Mouse (Mus musculus) adrenal gland, adult (tissue): ENCODE results near the gene Rpl14.

Experiments
- DNase-seq, 2 experiments: peaks; one replicate each; pipeline ENCODE4 v3.0.0; 2022 to 2023; ENCODE audit warnings: low spot score in 1 of 2; ENCODE audit not compliant: inconsistent age in 2 of 2

The Rpl14 gene

DNA sequence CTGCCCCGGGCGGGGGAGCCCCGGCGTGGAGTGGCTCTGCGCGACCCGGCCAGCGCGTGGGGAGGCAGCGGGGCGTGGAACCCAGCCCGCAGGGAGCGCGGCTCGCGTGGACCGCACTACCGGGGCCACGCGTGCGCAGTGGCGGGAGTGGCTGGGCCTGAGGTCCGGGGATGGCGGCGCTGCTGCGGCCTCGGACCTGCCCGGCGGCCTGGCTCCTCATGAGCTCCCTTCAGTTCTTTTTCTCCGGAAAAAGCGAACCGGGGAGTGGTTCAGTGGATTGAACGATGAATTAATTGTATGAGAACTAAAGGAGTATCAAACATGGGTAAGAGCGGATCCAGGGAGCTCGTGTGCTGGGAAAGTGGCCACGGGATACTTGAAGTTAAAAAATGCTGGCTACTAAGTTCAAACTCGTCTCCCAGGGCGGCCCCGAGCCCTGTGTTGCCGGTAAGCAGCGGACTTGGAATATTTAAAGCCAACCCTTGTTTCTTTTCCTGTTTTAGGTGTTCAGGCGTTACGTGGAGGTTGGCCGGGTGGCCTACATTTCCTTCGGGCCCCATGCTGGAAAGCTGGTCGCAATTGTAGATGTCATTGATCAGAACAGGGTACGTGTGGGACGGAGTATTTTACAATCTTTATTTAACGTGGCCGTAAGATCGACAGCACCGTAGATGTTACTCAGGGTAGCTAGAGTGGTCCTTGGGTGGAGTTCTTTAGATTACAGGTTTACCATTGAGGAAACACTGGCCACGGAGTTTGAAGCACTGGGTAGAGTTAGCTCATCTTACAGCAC is 545 bp downstream of the Rpl14 start:
- no peak for DNase-seq

DNA sequence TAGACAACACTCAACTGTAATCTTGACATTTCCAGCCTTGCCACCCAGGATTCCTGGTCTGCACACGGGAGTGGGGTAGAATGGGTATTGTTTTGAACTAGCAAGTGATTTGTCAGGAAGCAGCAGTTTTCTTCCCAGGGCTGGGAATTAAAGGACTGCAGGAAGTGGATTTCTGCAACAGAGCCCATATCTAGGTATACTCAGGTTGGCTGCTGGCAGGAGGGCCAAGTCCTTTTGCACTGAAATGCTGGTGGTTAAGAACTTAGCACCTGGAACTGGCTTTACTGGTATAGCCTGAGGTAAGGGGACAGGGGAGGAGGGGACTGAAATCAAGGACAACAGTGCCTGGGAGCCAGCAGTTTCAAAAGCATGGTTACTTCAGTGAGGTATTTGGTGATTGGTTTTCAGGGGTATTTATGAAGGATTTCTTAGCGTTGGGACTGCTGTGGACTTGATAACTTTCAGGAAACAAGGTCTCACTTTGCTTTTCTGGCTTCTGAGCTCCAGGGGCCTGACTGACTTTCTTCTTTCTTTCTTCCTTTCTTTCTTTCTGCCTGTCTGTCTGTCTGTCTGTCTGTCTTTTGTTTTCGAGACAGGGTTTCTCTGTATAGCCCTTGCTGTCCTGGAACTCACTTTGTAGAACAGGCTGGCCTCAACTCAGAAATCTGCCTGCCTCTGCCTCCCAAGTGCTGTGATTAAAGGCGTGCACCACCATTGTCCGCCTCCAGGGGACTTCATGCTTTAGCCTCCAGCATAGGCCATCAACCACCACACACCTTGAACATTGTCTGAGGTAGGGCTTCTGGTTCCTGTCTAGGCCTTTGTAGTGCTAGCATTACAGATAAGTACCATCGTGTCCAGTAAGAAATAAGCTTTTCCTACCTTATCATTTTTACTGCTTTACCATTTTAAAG is 4.8 kb downstream of the Rpl14 start:
- DNase-seq = peak in 1 of 2 experiments; percentile 44

DNA sequence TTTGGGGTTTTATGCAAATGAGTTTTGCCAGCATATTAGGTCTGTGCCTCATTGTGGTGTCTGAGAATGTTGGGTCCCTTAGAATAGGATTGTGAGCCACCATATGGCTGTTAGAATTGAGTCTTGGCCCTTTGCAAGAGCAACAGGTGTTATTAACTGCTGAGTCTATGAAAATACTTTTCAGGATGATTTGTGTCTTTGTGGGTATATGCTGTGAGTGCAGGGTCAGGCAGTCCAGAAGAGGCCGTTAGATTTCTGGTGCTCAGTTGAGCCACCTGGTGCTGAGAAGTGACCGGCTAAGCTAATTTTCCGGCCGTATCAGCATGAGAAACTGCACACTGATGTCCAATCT is 5.4 kb downstream of the Rpl14 start:
- no peak for DNase-seq

DNA sequence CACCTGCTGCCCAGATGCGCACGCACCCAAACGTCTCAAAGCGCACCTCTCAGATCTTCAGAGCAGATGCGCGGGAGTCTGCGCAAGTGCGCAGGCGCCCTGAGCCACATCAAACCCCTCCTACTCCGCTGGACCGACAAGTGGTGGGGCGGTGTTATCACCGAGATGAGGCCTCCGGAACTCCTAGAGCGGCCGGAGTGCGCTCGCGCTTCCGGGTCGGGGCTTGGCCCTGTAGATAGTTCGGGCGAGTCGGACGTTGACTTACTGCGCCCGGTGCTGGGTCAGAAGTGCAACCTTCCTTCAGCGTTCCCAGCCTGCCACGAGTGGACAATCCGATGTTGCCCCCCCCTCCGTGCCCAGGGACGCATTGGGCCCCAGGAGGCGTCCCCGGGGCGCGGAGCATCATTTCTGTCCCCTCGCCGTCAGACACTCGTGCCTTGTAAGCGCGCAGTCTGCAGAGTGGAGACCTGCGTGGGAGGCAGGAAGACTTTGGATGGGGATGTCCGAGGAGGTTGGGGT is 5.9 kb downstream of the Rpl14 start:
- peak; percentile 92 to 95 for DNase-seq

DNA sequence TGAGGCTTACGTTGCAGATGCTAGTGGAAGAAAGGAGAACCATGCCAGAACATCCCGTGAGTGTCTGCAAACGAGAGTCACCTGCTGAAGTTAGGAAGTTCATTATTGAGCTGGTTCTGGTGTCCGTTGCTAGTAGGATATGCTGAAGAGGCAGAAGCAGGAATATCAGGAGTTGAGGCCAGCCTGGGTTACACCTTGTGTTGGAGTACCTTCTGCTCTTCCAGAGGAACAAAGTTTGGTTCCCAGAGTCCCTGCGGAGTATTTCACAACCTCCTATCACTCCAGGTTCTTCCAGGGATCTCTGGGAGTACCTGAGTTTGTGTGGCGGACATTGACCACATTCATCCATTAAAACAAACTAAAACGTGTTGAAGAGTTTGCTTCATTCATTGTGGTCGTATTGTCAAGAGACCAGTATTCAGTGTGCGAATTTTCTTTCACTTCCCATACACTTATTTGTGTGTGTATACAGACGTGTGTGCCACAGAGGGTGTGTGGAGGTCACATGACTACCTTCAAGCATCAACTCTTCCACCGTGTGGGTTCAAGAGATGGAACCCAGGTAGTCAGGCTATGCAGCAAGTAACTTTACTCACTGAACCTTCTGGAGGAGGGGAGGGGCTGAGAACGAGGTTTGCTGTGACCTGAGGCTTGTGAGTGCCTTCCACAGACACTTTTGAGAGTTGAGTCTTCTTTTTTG is 6.6 kb downstream of the Rpl14 start:
- no peak for DNase-seq

DNA sequence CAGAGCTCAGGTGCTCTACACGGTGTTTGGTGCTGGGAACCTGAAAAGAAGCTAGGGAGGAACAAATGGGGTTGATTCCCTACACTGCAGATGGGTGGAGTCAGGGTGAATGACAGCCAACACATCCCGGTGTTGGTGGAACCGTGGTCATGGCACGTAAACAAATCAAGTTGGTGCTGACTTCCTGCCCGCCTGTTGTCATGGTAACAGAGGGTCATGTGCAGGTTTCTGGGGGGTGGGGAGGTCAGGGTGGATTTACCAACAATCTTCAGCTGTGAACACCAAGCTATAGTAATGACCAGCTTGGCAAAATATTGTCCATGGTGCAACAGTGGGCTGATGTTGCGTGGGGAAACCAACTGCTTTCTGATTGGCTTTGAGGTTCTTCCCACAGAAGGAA is 7.5 kb downstream of the Rpl14 start:
- no peak for DNase-seq

DNA sequence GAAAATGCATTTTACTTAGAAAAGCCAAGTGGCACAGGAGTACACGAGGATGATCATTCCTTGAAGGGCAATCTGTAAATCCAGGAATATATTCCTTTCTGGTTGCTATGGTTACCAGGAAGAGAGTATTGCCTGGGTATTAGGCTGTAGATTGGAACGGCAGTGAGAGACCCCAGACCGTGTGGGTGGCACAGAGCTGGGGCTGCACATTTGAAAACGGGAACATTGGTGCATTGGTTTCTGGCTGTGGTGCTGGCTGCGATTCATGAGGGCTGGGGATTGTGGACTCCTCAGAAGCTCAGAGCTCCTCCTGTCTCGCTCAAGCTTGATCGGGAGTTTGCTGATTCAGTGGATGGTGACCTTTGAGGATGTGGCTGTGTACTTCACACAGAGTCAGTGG is 8.6 kb downstream of the Rpl14 start:
- DNase-seq = no peak

DNA sequence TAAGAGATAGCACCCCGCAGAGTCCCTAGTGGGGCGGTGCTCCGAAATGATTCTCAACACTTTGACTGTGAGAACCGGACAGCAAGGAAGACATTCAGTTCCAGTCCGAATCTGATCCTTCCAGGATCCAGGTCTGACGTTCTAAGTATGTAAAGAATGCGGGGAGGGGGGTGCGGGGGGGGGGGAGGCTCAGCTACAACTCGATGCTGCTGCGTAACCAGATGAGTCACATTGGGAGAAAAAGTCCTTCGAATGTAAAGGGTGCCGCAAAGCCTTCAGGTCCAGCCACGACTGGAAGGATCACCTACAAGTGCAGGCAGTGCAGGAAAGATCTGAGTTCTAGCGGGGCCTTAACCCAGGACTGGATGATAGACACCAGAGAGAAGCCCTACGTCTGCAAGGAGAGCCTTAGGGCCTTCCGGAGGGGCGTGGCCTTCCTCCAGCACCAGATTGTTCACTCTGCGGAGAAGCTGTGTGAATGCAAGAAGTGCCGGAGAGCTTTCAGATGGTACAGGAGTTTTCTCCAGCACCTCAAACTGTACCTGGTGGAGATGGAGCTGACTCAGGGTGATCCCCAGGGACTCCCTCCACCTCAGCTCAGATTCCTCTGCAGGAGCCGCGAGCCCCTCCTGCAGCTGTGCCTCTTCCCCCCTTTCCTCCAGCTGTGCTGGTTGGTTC is 10.8 kb downstream of the Rpl14 start:
- peak; percentile 64 to 84 for DNase-seq

DNA sequence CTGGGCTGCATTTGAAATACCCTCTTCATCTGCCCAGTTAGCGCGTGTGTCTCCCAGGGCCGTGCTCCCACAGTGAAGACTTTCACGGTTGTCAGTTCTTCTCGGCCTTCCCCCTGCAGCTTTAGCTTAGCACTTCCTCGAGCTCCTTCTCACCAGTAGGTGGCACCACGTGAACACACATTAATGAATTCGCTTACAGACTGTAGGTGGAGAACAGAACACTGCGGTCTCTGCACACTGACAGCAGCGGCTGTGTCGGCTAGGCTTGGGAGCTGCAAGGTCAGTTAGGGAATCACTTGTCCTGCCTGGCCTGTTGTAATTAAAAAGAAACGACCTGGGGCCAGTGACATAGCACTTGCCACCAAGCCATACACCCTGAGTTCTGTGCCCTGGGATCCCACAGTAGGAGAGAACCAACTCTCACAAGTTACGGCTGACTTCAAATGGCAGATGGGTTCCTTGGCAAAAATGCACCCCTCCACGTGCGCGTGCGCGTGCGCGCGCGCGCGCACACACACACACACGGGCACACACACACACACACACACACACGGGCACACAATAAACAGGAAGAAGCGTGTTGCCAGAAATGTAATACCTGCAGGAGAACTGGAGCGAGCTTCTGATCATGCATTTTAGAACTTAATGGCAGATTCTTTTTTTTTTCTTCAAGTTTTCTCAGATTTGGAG is 11.5 kb downstream of the Rpl14 start:
- DNase-seq = peak; percentile 86 to 95

DNA sequence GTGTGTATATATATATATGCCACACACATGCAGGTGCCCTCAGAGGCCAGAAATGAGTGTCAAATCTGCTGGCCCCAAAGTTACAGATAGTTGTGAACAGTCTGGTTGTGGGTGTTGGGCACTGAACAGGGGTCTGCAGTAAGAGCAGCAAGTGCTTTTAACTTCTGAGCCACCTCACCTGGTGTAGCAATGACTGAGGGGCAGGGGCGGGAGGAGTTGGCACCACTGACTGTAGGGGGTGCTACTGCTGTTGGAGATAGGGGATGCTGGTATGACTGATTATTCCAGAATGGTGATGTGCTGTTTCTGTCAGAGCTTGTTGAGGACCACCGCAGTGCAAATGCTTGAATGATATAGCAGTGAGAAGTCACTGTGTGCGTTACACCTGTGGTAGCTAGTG is 12.1 kb downstream of the Rpl14 start:
- peak in 1 of 2 experiments; percentile 33 for DNase-seq

DNA sequence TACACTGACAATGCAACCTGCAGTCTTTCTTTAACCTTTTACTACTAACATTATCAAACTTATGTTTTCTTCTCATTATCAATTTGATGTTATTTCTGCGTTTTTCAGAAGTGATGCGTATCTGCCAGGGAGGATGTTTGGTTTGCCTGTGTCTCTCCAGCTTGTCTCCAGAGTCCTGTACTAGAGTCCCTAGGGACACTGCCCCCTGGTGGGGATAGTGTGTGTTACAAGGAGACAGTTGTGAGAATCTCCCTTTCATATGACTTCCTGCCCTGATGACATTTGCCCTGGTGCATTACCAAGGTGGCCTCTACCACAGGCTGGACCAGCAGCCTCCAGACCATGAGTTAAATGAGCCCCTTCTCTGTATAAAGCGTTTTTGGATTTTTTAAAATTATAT is 15.3 kb downstream of the Rpl14 start:
- peak; percentile 66 to 91 for DNase-seq

DNA sequence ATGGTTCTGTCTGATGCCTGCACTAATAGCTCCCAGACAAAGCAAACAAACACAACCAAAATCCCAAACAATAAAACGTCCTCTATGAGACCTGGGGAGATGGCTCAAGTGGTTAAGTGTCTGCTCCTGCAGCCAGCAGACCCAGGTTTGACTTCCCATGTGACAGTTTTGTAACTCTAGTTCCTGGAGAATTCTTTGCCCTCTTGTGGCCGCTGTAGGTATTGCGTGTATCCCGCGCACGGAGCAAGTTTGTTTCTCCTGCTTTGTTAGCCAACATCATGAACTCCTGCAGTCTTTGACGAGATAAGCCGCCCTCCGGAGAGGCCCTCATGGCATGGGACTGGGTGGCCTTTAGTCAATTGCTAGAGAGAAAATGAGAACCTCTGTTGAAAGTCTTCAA is 20.2 kb downstream of the Rpl14 start:
- peak; percentile 54 to 90 for DNase-seq

DNA sequence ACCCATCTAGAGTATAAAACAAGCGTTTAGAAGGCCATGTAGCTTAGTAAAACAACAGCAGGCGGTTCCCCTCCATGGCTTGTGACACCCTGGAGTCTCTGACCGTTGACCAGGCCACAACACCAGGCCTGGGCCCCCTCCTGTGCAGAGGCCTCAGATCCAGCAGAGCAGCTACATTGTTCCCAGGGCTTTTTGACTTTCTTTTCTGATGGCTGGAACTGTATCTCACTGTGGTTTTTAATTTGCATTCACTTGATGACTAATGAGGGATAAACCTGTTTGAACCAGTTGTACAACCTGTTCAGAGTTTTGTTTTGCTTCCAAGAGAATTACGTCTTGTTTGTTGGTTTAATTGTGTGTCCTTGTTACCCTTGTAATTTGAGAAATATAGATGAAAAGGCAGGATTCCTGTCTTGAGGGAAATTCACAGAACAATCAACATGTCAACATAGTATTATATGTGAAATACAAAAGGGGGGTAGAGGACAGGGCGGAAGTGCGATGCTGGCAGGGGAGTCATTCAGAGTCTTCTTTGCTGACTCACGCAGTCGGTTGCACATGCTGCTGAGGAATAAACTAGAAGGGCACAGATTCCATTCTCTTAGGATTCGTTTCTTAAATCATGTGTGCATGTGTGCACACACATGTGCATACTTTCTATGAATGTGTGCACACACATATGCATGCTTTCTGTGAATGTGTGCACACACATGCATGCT is 22.3 kb downstream of the Rpl14 start:
- DNase-seq = no peak

DNA sequence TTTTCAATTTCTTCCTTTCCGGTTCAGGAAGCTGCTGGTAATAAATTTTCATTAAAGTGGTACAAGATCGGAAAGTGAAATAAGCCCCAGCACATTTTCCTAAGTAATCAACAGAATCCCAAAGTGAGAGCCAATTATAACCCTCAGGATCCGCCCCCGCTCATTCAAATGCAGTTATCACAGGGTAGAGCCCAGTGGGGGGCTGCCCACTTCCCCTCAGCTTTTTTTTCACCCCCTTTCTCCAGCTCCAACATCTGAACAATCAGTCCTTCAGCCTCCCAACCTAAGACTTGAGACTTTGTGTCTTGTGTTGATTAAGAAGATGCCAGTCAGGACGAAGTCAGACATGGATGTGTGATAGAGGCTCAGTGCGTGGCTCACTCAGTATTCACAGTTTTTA is 23.6 kb downstream of the Rpl14 start:
- DNase-seq = no peak

DNA sequence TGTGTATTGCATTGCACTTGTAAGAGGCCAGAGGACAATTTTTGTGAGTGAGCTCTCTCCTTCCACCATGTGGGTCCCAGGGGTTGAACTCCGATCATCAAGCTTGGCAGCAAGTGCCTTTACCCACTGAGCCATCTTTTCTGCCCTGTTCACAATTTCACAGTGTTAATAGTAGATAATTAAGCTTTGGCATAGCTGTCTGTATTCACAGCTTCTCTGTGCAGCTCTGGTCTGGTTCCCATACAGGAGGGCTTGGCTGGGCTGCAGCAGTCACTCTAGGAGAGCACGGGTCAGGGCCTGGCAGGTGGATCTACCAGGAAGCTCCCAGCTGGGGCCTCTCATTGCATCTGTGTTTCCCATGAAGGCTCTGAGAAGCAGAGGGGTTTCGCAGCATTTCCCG is 24.1 kb downstream of the Rpl14 start:
- DNase-seq = no peak

DNA sequence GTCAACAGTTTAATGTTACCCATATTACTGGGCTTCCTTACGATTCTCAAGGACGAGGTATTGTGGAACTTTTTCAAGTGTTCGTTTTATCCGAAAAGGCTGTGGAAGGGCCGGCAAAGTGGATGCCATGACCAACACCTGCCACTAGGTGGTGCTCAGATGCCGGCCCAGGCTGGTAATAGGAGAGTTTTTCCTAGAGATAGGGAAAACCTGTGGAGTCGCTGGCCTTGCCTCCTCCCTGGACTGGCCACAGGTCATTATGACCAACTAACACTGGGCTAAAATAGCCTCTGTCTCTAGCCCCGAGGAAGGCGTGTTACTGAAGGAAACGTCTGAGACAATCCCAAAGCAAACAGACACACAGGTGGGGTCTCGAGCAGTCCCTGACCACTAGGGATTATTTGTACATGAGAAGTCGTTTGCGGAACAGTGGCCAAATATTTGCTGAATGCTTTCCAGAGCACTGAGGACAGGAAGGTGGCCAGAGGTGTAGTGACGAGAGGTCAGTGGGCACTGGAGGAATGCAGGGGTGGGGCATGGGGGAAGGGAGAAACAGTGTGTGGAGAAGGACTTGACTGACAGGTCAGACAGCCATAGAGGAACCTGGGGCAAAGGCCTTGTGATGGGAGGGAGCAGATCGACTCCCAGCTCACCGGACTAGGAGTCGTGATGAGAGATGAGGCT is 30.4 kb downstream of the Rpl14 start:
- peak; percentile 76 to 92 for DNase-seq

DNA sequence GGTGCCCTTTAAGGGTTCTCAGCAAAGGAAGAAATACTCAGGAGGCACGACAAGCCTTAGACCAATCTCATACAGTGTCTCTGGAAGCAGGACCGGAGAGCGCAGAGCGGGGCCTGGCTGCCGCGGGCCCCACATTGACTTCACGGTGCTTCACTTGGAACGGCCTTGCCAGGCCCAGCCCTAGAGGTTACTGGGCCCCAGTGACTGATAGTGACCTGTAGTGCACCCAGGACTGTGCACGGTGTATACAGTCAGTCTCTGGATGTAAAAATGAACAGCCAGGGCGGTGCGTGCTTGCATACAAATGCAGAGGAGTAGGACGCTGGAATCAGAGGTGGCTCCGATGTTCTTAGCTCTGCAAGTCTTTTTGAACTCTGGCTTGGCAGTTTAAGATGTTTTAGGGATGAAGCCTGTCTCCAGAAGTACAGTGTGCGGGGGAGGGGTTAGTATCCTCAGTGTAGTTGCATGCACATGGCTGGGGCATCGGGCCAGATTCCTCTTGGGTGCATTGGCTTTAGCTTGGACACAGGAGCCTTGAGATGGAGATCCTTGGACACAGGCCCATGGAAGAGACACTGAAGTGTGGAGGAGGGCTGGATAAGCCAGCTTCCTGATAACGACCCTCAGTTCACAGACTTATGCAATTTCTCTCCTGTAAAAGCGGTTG is 31.1 kb downstream of the Rpl14 start:
- peak in 1 of 2 experiments; percentile 57 for DNase-seq

DNA sequence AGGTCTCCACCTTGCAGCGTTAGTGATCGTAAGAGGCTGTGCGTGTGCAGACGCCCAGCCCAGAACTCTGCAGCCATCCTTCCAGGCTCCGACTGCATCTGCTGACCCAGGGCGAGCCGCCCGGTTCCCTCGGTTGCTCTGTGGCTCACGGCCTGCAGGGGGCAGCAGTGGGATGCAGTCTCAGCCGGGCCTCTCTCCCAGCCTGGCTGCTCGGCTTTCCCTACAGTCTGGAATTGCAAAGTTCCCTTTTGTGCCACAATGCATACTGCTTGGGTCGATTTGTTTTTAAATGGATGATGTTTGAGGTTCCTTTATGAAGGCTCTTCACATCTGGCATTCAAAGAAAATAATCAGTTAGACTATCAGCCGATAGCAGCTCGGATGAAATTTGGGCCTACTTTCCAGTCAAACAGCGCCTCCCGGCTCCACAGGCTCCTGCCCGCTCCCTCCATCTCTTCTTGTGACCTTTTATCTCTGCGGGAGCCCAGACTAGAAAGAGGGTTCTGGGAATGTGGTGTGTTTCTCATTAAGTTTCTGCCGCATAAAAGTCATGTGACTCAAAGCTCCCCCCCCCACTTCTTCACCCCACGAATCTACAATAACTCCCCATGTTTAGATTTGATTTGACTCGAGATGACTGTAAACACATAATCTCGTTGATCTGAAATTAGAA is 31.7 kb downstream of the Rpl14 start:
- DNase-seq = peak; percentile 87 to 96
